Mouse (Mus musculus): ENCODE data around the gene B3gnt3.

B3gnt3 gene

DNA sequence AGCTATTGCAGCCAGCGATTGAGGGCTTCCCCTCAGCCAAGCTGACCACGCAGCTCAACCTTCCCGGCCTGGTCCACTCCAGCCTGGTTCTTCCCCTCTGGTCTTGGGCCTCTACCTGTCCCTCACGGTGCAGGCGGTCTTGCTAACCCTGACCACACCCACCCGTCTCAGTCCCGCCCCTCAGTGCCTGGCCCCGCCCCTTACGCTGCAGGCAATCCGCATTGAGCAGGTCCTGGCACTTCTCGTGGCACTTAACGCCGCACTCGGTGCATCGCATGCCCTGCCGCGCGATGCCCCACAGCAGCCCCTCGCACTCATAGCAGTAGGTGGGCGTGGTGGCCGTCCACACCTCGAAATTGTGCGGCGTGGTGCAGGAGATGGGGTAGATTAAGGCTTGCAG, 47.0 kb downstream of the B3gnt3 start:
- DNase-seq (ENCODE audit: low read depth in 2 of 2, low spot score in 2 of 2) = no peak

DNA sequence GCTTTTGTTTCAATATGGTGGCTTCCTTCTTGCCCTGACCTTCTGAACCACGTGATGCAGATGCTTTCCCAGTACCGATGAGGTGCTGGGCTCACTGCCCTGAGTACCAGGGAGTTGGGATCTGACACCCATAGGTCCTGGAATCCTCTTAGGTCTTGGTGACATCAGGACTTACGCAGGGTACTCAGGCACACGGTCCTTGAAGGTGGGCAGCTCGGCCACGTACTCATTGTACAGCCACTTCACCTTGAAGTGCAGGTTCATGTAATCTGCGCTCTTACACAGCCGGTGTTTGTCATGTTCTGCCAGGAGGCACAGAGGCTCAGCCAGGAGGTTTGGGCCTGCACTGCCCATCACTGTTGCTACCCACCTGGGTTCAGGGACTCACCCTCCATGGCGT, 56.1 kb downstream of the B3gnt3 start:
- no peak for DNase-seq (ENCODE audit: low read depth in 2 of 2, low spot score in 2 of 2)

Data from CD8-positive naive resting alpha-beta T cell, adult 2 months (primary cell).